Mouse (Mus musculus): ENCODE measurements at regions not wholly inside any gene's neighbourhood (a gene's known extent, or its start where the extent isn't known, plus 50 kb on each side); places are given as distances from the start of the nearest gene placed in this dataset.

DNA sequence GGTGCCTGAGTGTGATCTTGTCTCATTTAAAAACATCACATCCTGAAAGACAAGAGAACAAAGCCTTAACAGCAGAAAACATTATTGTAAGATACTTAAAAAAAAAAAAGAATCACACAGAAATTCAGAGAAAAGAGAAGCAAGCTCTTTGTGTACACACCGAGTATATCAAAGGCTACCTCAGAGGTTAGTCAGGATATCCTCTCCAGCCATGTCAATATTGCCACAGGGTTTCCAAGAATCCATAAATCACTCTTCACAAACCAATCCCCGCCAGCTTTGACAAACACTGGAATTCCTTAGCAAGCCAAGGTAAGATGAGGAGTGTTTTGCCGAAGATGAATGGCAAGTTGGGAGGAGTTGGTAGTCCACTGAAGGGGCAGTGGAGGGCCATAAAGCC lies 311.3 kb upstream of the Ldb2 start:
- no peaks in the 10 kb centered on the region for H3K4me1 ChIP-seq
- H3K27ac ChIP-seq = no peak overlapping the region
- H3K27me3 ChIP-seq = no peaks in the 10 kb centered on the region
- 78% methylated on average over 3 of the region's 3 CpGs for WGBS
- no peak for ATAC-seq (ENCODE audit: insufficient number of reproducible peaks, insufficient read depth, low FRiP score, low TSS enrichment, low read depth)
- H3K4me2 ChIP-seq = no peak overlapping the region
- 0 out of 2 replicates have a peak, but pooled peaks cover 4% of the 10 kb centered on the region for H3K9me3 ChIP-seq
- no peak overlapping the region for H3K9ac ChIP-seq
- H3K36me3 ChIP-seq = no peaks in the 10 kb centered on the region
- no peak overlapping the region for H3K4me3 ChIP-seq

DNA sequence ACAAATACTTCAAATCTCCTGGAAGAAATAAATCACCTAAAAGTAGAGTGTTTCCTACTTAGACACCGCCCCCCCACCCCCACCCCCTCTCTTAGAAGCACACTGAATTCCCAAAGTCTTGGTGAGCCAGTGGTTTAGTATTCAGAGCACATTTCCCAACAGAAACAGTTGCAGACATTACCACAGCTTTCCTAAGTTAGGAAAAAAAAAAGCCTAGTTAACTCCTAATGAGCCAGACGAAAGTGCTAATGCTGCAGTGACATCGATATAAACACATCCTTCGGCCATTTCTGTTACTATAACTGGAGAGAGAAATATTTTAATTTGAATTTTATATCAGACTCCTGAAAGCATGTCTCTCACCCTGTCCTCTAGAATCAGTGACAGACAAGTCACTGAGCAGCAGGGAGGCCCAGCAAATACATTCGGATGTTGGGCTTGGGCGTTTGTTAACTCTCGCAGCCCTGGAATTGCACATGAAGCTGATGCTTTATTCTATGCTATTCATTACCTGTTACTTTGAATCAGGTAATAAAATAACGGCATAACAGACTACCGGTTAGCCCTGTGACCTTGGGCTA lies 305.8 kb upstream of the Ldb2 start:
- no peak for ATAC-seq (ENCODE audit: insufficient number of reproducible peaks, insufficient read depth, low FRiP score, low TSS enrichment, low read depth)
- Histone ChIP-seq H3K9ac (no peak overlapping the region), H3K4me3 (no peak overlapping the region), H3K4me2 (no peak overlapping the region), H3K4me1 (peaks cover 31% of the 10 kb centered on the region), H3K27ac (peak overlapping the region; percentile 61; the same call in 1 of the 2 replicates), H3K36me3 (no peaks in the 10 kb centered on the region), H3K27me3 (no peaks in the 10 kb centered on the region), H3K9me3 (0 out of 2 replicates have a peak, but pooled peaks cover 4% of the 10 kb centered on the region)
- 59% methylated on average over 9 of the region's 9 CpGs for WGBS

DNA sequence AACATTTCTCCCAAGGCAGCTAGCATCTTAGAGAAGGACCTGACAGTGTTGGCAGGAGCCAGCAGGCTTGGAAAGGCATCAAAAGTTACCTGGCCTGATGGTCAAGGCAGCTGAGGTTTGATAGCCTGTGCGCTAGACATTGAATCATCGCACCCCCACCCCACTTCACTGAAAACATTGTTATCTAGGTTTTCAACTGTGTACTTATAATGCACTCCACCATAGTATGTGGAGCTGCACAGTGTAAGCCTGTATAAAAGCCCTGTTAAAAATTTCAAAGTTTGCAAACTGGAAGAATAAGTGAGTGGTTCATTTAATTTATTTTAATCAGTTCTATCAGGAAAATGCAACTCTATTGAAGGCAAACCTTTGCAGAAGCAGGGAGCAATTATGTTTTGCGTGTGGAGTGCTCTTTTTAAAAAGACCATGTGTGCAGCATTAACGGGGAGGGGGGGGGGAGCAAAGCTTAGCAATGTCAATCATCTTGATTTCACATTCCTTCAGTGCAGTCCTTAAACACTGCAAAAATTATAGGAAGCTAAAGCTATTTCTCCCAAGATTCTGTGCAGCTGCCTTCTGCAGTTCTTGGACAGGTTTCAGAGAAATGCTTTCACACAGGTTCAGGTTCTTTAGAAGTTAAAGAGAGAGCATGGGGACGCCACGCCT lies 304.4 kb upstream of the Ldb2 start:
- H3K9me3 ChIP-seq = 0 out of 2 replicates have a peak, but pooled peaks cover 4% of the 10 kb centered on the region
- H3K9ac ChIP-seq = no peak overlapping the region
- H3K4me2 ChIP-seq = no peak overlapping the region
- H3K36me3 ChIP-seq = no peaks in the 10 kb centered on the region
- peaks cover 31% of the 10 kb centered on the region for H3K4me1 ChIP-seq
- H3K27ac ChIP-seq = peak overlapping the region; percentile 62; the same call in 1 of the 2 replicates
- WGBS = 46% methylated on average over 6 of the region's 6 CpGs
- no peak for ATAC-seq (ENCODE audit: insufficient number of reproducible peaks, insufficient read depth, low FRiP score, low TSS enrichment, low read depth)
- no peaks in the 10 kb centered on the region for H3K27me3 ChIP-seq
- no peak overlapping the region for H3K4me3 ChIP-seq

DNA sequence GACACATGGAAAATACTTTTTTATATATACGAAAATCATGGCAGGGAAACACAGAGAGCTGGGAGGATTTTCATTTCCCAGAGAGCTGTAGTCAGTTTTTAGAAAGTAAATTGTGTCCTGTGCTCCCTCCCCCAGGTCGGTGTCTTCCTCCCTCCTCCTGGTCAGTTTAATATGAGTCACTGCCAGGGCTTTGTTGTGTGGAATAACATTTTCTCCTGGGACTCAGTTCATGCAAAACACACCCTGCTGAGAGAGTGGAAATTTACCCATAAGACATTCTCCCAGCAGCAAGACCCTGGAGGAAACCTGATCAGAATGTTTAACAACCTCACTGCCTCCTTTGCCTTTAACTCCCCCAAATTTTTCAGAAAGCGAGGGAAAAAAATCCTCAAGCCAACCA lies 303.2 kb upstream of the Ldb2 start:
- Histone ChIP-seq H3K27ac (peak overlapping the region; percentile 44; the same call in 1 of the 2 replicates), H3K4me1 (peaks cover 31% of the 10 kb centered on the region), H3K4me3 (no peak overlapping the region), H3K9ac (no peak overlapping the region), H3K36me3 (no peaks in the 10 kb centered on the region), H3K4me2 (no peak overlapping the region), H3K27me3 (no peaks in the 10 kb centered on the region), H3K9me3 (no peaks in the 10 kb centered on the region)
- WGBS = 29% methylated on average over 3 of the region's 3 CpGs
- ATAC-seq (ENCODE audit: insufficient number of reproducible peaks, insufficient read depth, low FRiP score, low TSS enrichment, low read depth) = no peak

DNA sequence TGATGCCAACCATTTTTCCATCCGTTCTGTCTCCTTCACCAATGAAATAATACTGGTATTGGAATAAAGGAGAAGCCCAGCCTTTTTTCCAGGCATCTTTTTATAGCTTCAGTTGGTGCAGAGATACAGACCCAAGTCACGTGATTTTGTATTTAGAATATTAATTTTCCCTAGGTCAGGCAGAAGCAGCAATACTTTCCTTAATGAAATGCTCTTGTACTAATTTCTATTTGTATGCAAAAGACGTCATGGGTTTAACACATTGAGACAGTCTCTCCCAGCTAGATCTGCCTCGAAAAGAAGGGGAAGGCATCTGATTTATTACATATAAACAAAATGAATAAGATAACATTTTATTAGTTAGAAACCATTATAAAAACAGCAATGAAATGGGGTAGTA lies 302.3 kb upstream of the Ldb2 start:
- no peak overlapping the region for H3K9ac ChIP-seq
- no peak for ATAC-seq (ENCODE audit: insufficient number of reproducible peaks, insufficient read depth, low FRiP score, low TSS enrichment, low read depth)
- no peaks in the 10 kb centered on the region for H3K36me3 ChIP-seq
- H3K4me3 ChIP-seq = no peak overlapping the region
- H3K4me2 ChIP-seq = no peak overlapping the region
- no peaks in the 10 kb centered on the region for H3K9me3 ChIP-seq
- no peaks in the 10 kb centered on the region for H3K27me3 ChIP-seq
- H3K27ac ChIP-seq = peak overlapping the region; percentile 44; the same call in 1 of the 2 replicates
- peaks cover 31% of the 10 kb centered on the region for H3K4me1 ChIP-seq
- WGBS = 66% methylated on average over 4 of the region's 4 CpGs

DNA sequence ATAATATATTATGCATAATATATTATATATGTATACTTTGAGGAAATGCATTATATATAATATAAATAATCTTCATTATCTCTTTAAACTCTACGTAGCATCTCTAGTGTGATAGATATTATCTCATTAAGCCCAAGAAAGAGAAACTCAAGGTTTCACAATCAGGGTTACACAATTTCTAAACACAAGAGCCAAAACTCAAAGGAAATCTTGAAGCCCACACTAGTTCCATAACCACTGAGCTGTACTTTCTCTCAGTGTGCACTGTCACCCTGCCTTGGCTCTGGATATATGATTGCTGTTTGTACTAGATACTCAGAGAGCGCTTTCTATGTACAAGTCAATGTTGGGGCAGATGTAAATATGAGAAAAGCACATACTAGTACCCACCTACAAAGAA lies 299.6 kb upstream of the Ldb2 start:
- Histone ChIP-seq H3K27me3 (no peaks in the 10 kb centered on the region), H3K27ac (no peak overlapping the region), H3K9ac (no peak overlapping the region), H3K4me3 (no peak overlapping the region), H3K9me3 (no peaks in the 10 kb centered on the region), H3K4me1 (peaks cover 21% of the 10 kb centered on the region), H3K36me3 (no peaks in the 10 kb centered on the region), H3K4me2 (no peak overlapping the region)
- ATAC-seq (ENCODE audit: insufficient number of reproducible peaks, insufficient read depth, low FRiP score, low TSS enrichment, low read depth) = no peak
- WGBS = 91% methylated on average over 2 of the region's 2 CpGs

DNA sequence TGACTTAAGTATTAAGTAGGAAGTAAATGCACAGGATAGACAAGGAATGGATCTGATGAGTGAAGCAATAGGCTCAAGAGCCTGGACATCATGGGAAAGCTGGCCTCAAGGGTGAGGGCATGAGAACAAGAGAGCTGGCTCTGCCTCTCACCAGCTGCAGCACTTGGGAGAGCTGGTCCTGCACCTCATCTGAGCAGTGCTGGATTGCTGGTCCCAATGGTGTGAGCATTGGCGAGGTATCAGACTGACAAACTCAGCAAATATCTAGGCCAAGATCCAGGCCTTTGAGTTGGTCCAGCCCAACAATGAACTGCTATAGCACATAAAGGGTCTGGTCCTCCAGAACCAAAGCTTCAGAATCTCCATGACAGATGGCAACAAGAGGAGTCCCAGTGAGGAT lies 298.5 kb upstream of the Ldb2 start:
- ATAC-seq (ENCODE audit: insufficient number of reproducible peaks, insufficient read depth, low FRiP score, low TSS enrichment, low read depth) = no peak
- WGBS = 85% methylated on average over 1 of the region's 1 CpGs

DNA sequence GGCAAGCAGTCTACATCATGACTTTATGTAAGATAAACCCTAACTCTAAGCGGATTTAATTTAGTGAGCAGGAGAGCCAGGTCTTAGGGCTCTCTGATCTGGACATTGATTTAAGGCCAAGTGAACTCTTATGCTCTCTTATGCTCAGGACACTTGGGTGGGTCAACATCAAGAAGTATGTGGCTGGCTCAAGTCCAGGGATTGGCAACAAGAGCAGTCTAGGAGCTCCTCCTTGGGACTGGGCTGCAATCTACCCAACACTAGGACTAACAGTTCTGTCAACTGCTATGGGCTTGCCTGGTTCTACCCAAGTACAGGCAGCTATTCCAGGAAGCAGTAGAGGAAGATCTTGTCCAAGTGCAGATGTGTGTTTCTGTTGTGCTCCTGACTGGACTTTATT lies 285.3 kb upstream of the Ldb2 start:
- no peak overlapping the region for H3K9ac ChIP-seq
- H3K27ac ChIP-seq = no peak overlapping the region
- H3K4me1 ChIP-seq = no peaks in the 10 kb centered on the region
- no peaks in the 10 kb centered on the region for H3K36me3 ChIP-seq
- no peak for ATAC-seq (ENCODE audit: insufficient number of reproducible peaks, insufficient read depth, low FRiP score, low TSS enrichment, low read depth)
- WGBS = 93% methylated on average over 1 of the region's 1 CpGs
- no peaks in the 10 kb centered on the region for H3K27me3 ChIP-seq
- H3K4me3 ChIP-seq = no peak overlapping the region
- no peaks in the 10 kb centered on the region for H3K9me3 ChIP-seq
- H3K4me2 ChIP-seq = no peak overlapping the region

More for the DNA sequence above, 298.5 kb upstream of the Ldb2 start:
- H3K27ac ChIP-seq = no peak overlapping the region
- no peak overlapping the region for H3K4me2 ChIP-seq
- H3K9me3 ChIP-seq = no peaks in the 10 kb centered on the region
- no peak overlapping the region for H3K4me3 ChIP-seq
- no peaks in the 10 kb centered on the region for H3K27me3 ChIP-seq
- no peaks in the 10 kb centered on the region for H3K36me3 ChIP-seq
- H3K4me1 ChIP-seq = peaks cover 13% of the 10 kb centered on the region
- H3K9ac ChIP-seq = no peak overlapping the region

DNA sequence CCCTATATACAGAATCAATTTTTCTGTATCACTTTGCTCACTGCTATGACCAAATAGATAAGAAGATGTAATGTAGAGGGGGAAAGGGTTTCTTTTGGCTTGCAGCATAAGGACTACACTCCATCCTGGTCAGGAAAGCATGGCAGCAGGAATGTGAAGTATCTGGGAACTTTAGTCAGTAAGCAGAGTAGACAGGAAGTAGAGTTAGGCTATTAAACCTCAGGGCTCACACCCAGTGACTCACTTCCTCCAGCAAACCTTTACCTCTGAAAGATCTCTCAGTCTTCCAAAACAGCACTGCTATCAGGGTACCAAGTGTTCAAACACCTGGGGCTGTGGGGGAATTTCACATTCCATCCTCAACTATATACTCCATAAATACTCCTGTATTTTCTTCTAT lies 283.1 kb upstream of the Ldb2 start:
- no peak overlapping the region for H3K4me2 ChIP-seq
- H3K4me1 ChIP-seq = no peaks in the 10 kb centered on the region
- H3K36me3 ChIP-seq = no peaks in the 10 kb centered on the region
- no peak overlapping the region for H3K4me3 ChIP-seq
- no peak overlapping the region for H3K27ac ChIP-seq
- ATAC-seq (ENCODE audit: insufficient number of reproducible peaks, insufficient read depth, low FRiP score, low TSS enrichment, low read depth) = no peak
- H3K9me3 ChIP-seq = no peaks in the 10 kb centered on the region
- H3K27me3 ChIP-seq = no peaks in the 10 kb centered on the region
- no peak overlapping the region for H3K9ac ChIP-seq

DNA sequence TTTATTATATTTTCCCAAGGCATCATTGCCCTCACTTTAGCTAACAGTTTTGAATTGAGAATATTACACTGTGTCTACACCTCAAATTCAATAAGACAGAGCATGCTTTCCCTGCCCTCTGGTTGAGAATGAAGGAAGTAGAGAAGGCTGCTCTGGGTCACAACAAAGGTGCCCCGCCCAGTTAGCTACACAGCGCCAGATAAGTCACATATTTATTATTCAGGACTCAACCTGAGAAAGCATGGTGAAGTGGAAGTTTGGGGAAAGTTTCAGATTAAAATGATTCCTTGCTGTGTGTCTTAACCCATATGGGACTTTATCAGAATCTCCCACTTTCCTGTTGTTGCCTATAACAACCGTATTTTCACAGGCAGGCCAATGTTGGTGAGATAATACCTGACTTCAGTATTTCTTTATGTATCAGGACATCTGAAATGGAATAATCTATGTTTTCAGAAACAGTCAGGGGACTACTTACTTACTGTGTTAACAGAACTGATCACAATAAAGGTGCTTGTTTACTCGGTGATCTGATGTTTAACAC lies 276.9 kb upstream of the Ldb2 start:
- Histone ChIP-seq H3K4me1 (no peaks in the 10 kb centered on the region), H3K36me3 (no peaks in the 10 kb centered on the region), H3K27ac (no peak overlapping the region), H3K9me3 (no peaks in the 10 kb centered on the region), H3K9ac (no peak overlapping the region), H3K4me3 (no peak overlapping the region), H3K27me3 (no peaks in the 10 kb centered on the region), H3K4me2 (no peak overlapping the region)
- ATAC-seq (ENCODE audit: insufficient number of reproducible peaks, insufficient read depth, low FRiP score, low TSS enrichment, low read depth) = no peak
- WGBS = 86% methylated on average over 4 of the region's 4 CpGs

DNA sequence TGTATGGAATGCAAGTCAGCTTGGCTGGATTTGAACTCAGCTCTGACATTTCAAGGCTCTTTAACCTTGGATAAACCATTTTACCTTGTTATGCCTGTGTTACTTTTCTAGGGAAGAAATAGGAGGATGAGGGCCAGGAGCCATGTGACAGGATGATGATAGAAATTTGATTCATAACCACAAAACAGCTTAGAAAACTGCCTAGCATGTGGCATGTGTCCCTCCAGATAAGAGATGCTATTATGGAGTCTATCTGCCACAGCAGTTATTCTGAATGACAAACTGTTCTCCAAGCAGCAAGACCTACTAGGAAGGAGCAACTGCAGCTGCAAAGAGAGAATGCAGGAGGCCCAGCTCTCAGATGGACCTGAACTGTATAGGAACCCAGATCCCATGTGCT lies 275.7 kb upstream of the Ldb2 start:
- Histone ChIP-seq H3K4me3 (no peak overlapping the region), H3K36me3 (no peaks in the 10 kb centered on the region), H3K27ac (no peak overlapping the region), H3K27me3 (no peaks in the 10 kb centered on the region), H3K9me3 (no peaks in the 10 kb centered on the region), H3K4me2 (no peak overlapping the region), H3K4me1 (no peaks in the 10 kb centered on the region), H3K9ac (no peak overlapping the region)
- ATAC-seq (ENCODE audit: insufficient number of reproducible peaks, insufficient read depth, low FRiP score, low TSS enrichment, low read depth) = no peak

DNA sequence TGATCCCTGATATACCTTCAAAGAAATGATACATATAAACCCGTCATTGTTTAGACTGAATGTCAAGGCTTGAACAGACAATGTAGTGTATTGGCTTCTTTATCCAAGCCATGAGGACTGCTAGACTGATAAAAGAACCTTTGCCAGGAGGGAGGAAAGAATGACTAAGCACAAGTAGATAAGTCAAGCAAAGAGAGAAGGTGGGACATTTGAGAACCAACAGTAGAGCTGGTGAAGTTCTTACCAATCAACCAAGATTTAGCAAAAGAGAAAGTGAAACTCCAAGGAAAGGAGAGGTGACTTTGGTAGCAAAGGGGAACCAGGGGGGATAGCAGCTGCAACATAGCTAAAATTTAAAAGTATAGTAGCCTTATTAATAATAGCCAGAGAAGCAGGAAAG lies 273.0 kb upstream of the Ldb2 start:
- Histone ChIP-seq H3K4me2 (no peak overlapping the region), H3K9me3 (no peaks in the 10 kb centered on the region), H3K27me3 (no peaks in the 10 kb centered on the region), H3K36me3 (no peaks in the 10 kb centered on the region), H3K9ac (no peak overlapping the region), H3K4me3 (no peak overlapping the region), H3K27ac (no peak overlapping the region), H3K4me1 (no peaks in the 10 kb centered on the region)
- ATAC-seq (ENCODE audit: insufficient number of reproducible peaks, insufficient read depth, low FRiP score, low TSS enrichment, low read depth) = no peak
- 84% methylated on average over 1 of the region's 1 CpGs for WGBS
